Mouse (Mus musculus) G1E (cell line): ENCODE results near the gene Tinagl1. TPM values are rescaled to one million over a fixed set of nuclear protein-coding genes. Genes with fewer than 3 reads are reported as not detected.
A peak's percentile ranks its signal among the peaks of the same experiment; 100 is the strongest.

ENCODE experiments used
- ATAC-seq: 2 replicates; pipeline ENCODE4 v1.8.0; 2016; ENCODE audit warnings: mild to moderate bottlenecking; ENCODE audit not compliant: insufficient number of reproducible peaks, poor library complexity, low FRiP score, severe bottlenecking; ENCODE audit errors: extremely low read depth
- DNase-seq: peaks from one replicate; pipeline ENCODE4 v3.0.0; 2012; ENCODE audit warnings: low spot score
- H3K27me3 ChIP-seq: 2 replicates; pipeline ENCODE4 v1.6.1; 2012; ENCODE audit warnings: mild to moderate bottlenecking, low read length, inconsistent platforms; ENCODE audit not compliant: insufficient read depth
- H3K36me3 ChIP-seq: replicated peaks from 2 replicates; pipeline ENCODE3; 2012; ENCODE audit warnings: mild to moderate bottlenecking, inconsistent platforms
- H3K4me1 ChIP-seq: 2 replicates; pipeline ENCODE4 v1.6.1; 2012; ENCODE audit warnings: low read depth, low read length, inconsistent platforms, mixed read lengths; ENCODE audit not compliant: insufficient read depth
- H3K4me3 ChIP-seq: 2 replicates; pipeline ENCODE4 v1.5.1; 2012; ENCODE audit warnings: low read depth, mild to moderate bottlenecking, inconsistent platforms, low read length, moderate library complexity, mixed read lengths
- H3K9me3 ChIP-seq: replicated peaks from 2 replicates; pipeline ENCODE4 v1.6.1; 2012; ENCODE audit warnings: inconsistent platforms
- CTCF ChIP-seq: IDR thresholded peaks from 2 replicates; pipeline ENCODE4 v1.5.1; 2012; ENCODE audit warnings: low read depth, low read length, inconsistent platforms, mixed read lengths
- GATA1 ChIP-seq: IDR thresholded peaks from 2 replicates; pipeline ENCODE4 v1.6.1; 2012; ENCODE audit warnings: borderline replicate concordance, low read length, inconsistent platforms, mixed read lengths
- GATA2 ChIP-seq: IDR thresholded peaks from 2 replicates; pipeline ENCODE4 v1.6.1; 2012; ENCODE audit warnings: low read depth, low read length, inconsistent platforms, borderline replicate concordance
- POLR2AphosphoS5 ChIP-seq: IDR thresholded peaks from 2 replicates; pipeline ENCODE4 v1.6.1; 2012; ENCODE audit warnings: low read depth, low read length, inconsistent platforms; ENCODE audit not compliant: insufficient replicate concordance
- TAL1 ChIP-seq: conservative IDR thresholded peaks from 2 replicates; pipeline ENCODE4 v1.6.1; 2012; ENCODE audit warnings: low read depth, low read length, inconsistent platforms, mixed read lengths
- polyA plus RNA-seq: library from polyadenylated mRNA; stranded (reverse); fragments of >175 nt; gene quantifications from 2 replicates; pipeline ENCODE4 v1.2.3, GENCODE M21; 2012
- total RNA-seq, 2 experiments: library from RNA; stranded (forward) in 1 of 2; stranded (reverse) in 1 of 2; fragments of 200-1000 nt in 1 of 2; fragments of >200 nt in 1 of 2; fragmentation: Nextera tagmentation in 1 of 2; gene quantifications; 2 replicates each; pipeline ENCODE4 v1.2.3; 2014 to 2017

Tinagl1 gene
- total and polyA plus RNA-seq, 3 experiments = 0.08 to 3.2 (median 0.38) TPM

GRCm38 (mm10) chr4:130189606-130190005, 14.7 kb upstream of the Tinagl1 start:
- DNase-seq (no peak), ATAC-seq (no peak)
- Histone ChIP-seq H3K4me1 (peaks cover 6% of the 10 kb centered on the region), H3K27me3 (peaks cover 20% of the 10 kb centered on the region), H3K36me3 (no peaks in the 10 kb centered on the region), H3K9me3 (no peaks in the 10 kb centered on the region), H3K4me3 (no peak overlapping the region)
- TF ChIP-seq GATA2 (no peak), CTCF (no peak), TAL1 (no peak), GATA1 (no peak), POLR2AphosphoS5 (no peak)

- Histone ChIP-seq H3K27me3 (peaks cover 18% of the 10 kb centered on the region), H3K36me3 (no peaks in the 10 kb centered on the region), H3K9me3 (no peaks in the 10 kb centered on the region), H3K4me1 (peaks cover 6% of the 10 kb centered on the region), H3K4me3 (no peak overlapping the region)
- DNase-seq = peak; percentile 70
- ATAC-seq = peak; percentile 34; the same call in 1 of the 2 replicates
- peak; percentile 77 for TF ChIP-seq CTCF
- no peak for TF ChIP-seq TAL1
These were observed 13.9 kb upstream of the Tinagl1 start for GRCm38 (mm10) chr4:130188806-130189297.

GRCm38 (mm10) chr4:130186891-130187290, 12.0 kb upstream of the Tinagl1 start:
- no peak for TF ChIP-seq POLR2AphosphoS5
- no peak for TF ChIP-seq GATA1
- TF ChIP-seq GATA2 = no peak
- TF ChIP-seq TAL1 = no peak
- TF ChIP-seq CTCF = no peak
- ATAC-seq (no peak), DNase-seq (no peak)
- Histone ChIP-seq H3K4me3 (no peak overlapping the region), H3K9me3 (no peaks in the 10 kb centered on the region), H3K27me3 (peaks cover 22% of the 10 kb centered on the region), H3K36me3 (no peaks in the 10 kb centered on the region), H3K4me1 (peaks cover 6% of the 10 kb centered on the region)

GRCm38 (mm10) chr4:130186450-130186849, 11.5 kb upstream of the Tinagl1 start:
- Histone ChIP-seq H3K4me3 (no peak overlapping the region), H3K4me1 (peaks cover 6% of the 10 kb centered on the region), H3K27me3 (peaks cover 25% of the 10 kb centered on the region), H3K36me3 (no peaks in the 10 kb centered on the region), H3K9me3 (no peaks in the 10 kb centered on the region)
- ATAC-seq (no peak), DNase-seq (no peak)
- TF ChIP-seq GATA2 (no peak), CTCF (no peak), POLR2AphosphoS5 (no peak), GATA1 (no peak), TAL1 (no peak)

- ATAC-seq (no peak), DNase-seq (no peak)
- Histone ChIP-seq H3K36me3 (no peaks in the 10 kb centered on the region), H3K9me3 (no peaks in the 10 kb centered on the region), H3K4me1 (peaks cover 4% of the 10 kb centered on the region), H3K27me3 (peaks cover 30% of the 10 kb centered on the region), H3K4me3 (no peak overlapping the region)
- TF ChIP-seq GATA2 (no peak), CTCF (no peak), TAL1 (no peak), GATA1 (no peak), POLR2AphosphoS5 (no peak)
These were observed 9.0 kb upstream of the Tinagl1 start for GRCm38 (mm10) chr4:130183879-130184278.

GRCm38 (mm10) chr4:130183023-130183422, 8.1 kb upstream of the Tinagl1 start:
- no peaks in the 10 kb centered on the region for H3K36me3 ChIP-seq
- H3K9me3 ChIP-seq = no peaks in the 10 kb centered on the region
- no peak for DNase-seq
- H3K4me1 ChIP-seq = no peaks in the 10 kb centered on the region
- H3K27me3 ChIP-seq = peaks cover 36% of the 10 kb centered on the region
- H3K4me3 ChIP-seq = no peak overlapping the region
- ATAC-seq = no peak
- no peak for TF ChIP-seq GATA2
- TF ChIP-seq TAL1 = no peak
- TF ChIP-seq POLR2AphosphoS5 = no peak

- peaks cover 40% of the 10 kb centered on the region for H3K27me3 ChIP-seq
- no peaks in the 10 kb centered on the region for H3K36me3 ChIP-seq
- no peak for ATAC-seq
These were observed 7.0 kb upstream of the Tinagl1 start for GRCm38 (mm10) chr4:130181886-130182285.

More at GRCm38 (mm10) chr4:130181886-130182285, 7.0 kb upstream of the Tinagl1 start:
- no peaks in the 10 kb centered on the region for H3K4me1 ChIP-seq
- H3K9me3 ChIP-seq = no peaks in the 10 kb centered on the region
- TF ChIP-seq GATA2 (no peak), CTCF (no peak), TAL1 (no peak), POLR2AphosphoS5 (no peak), GATA1 (no peak)
- no peak overlapping the region for H3K4me3 ChIP-seq
- DNase-seq = no peak
